ENCODE assay signal across 21 mouse cellular contexts in the genomic region with DNA sequence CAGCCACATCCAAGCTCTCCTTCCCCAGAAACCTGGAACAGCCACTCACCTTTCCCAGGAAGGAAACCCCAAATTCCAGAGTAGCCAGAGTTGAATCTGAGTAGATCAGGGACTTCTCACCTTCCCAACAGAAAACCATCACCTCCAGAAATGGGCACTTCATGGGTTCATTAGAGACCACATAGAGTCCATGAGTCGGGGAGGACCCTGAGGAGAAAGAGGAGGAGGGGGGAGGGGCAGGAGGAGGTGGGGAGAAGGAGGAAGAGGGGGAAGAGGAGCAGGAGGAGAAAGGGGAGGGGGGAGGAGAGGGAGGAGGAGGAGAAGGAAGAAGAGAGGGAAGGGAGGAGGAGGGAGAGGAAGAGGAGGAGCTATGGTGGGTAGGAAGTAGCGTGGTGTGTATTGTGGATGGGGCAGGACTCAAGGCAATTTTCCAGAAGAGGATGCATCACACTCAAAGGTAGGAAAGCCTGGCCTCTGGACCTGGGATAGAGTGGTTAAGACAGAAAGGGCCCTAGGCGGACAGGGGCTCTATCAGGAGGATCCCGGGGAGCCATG. TPM values are rescaled to one million over a fixed set of nuclear protein-coding genes. Genes with fewer than 3 reads are reported as not detected.
A peak's percentile ranks its signal among the peaks of the same experiment; 100 is the strongest.
DNase-seq lines count a peak whose midpoint lies in the region; TF ChIP-seq lines count a peak whose summit lies in the region.
"Had no signal": no experiment of that assay in that cellular context is flagged by ENCODE, and none has a peak within 500 bp of the region (broad histone marks: within the 10 kb centered on the region; RNA-seq: fewer than 3 reads in every experiment).

No protein-coding gene starts in this region.

- peak; percentile 67 for DNase-seq in 416B (ENCODE audit: low read depth)
- peak; percentile 18 for DNase-seq in MEL (ENCODE audit: low read depth, low spot score)
- DNase-seq in kidney, adult 9 months, result no peak
- DNase-seq in gastrocnemius, adult 18-20 months (ENCODE audit: low spot score), result no peak
- DNase-seq in lung, postnatal 25 days (ENCODE audit: low spot score), result no peak
- DNase-seq: adrenal gland, adult 8-10 months; adrenal gland, postnatal 14 days; cerebellum, adult 11 months; cerebellum, adult 2 months; cerebellum, adult 9-10 months; cerebellum, postnatal 10 days; cerebellum, postnatal 25 days had no signal

- no peak for TF ChIP-seq CTCF in MEL (IDR thresholded peaks at IDR 0.05 in 2 of 3, conservative IDR thresholded peaks at IDR 0.05 in 1 of 3; ENCODE audit: control insufficient read depth in 1 of 3, insufficient read depth in 1 of 3, low read depth in 2 of 3, low read length in 3 of 3, poor library complexity in 1 of 3, severe bottlenecking in 1 of 3)
- TF ChIP-seq CTCF in bone marrow macrophage, adult 2 months (IDR thresholded peaks at IDR 0.05; ENCODE audit: low read depth, low read length), result no peak

- peak overlapping the region; percentile 20 to 46 for H3K4me3 ChIP-seq in MEL (ENCODE audit: control insufficient read depth in 1 of 2, insufficient read depth in 1 of 2, low read depth in 2 of 2, low read length in 2 of 2)
- peak overlapping the region; percentile 43 for H3K4me3 ChIP-seq in bone marrow macrophage, adult 2 months (ENCODE audit: insufficient read depth, low read length)
- H3K4me3 ChIP-seq: embryonic facial prominence, embryonic 10.5 days; embryonic facial prominence, embryonic 12.5 days had no signal

- no peaks in the 10 kb centered on the region for H3K79me2 ChIP-seq in MEL (ENCODE audit: control insufficient read depth, insufficient read depth, low read length, poor library complexity)

- no peak for TF ChIP-seq POLR2A in MEL (IDR thresholded peaks at IDR 0.05; ENCODE audit: control insufficient read depth in 1 of 2, insufficient read depth in 1 of 2, low read depth in 1 of 2, low read length in 2 of 2, poor library complexity in 1 of 2)
- TF ChIP-seq POLR2A in bone marrow macrophage, adult 2 months (IDR thresholded peaks at IDR 0.05; ENCODE audit: borderline replicate concordance, low read depth, low read length), result no peak

- H3K4me1 ChIP-seq in MEL (ENCODE audit: control insufficient read depth in 1 of 2, insufficient read depth in 2 of 2, low read length in 2 of 2), result peaks cover 2 to 15% of the 10 kb centered on the region in 2 experiments
- no peaks in the 10 kb centered on the region for H3K4me1 ChIP-seq in bone marrow macrophage, adult 2 months (ENCODE audit: control insufficient read depth, insufficient read depth, low read length)
- H3K4me1 ChIP-seq: embryonic facial prominence, embryonic 12.5 days had no signal

- no peak for TF ChIP-seq RAD21 in MEL (IDR thresholded peaks at IDR 0.05; ENCODE audit: low read depth, low read length)

- TF ChIP-seq EP300 in MEL (IDR thresholded peaks at IDR 0.05; ENCODE audit: low read depth in 1 of 2, low read length in 2 of 2), result no peak

- H3K9ac ChIP-seq in MEL (ENCODE audit: control insufficient read depth, low read depth, low read length, poor library complexity, severe bottlenecking), result peak overlapping the region; percentile 3; the same call in 1 of the 2 replicates
- H3K9ac ChIP-seq: embryonic facial prominence, embryonic 12.5 days had no signal

- H3K9me3 ChIP-seq in MEL (replicated peaks; ENCODE audit: insufficient read depth, low read length), result no peaks in the 10 kb centered on the region
- H3K9me3 ChIP-seq: embryonic facial prominence, embryonic 10.5 days; embryonic facial prominence, embryonic 12.5 days; G1E had no signal

- no peaks in the 10 kb centered on the region for H3K27me3 ChIP-seq in MEL (ENCODE audit: control insufficient read depth in 1 of 2, insufficient read depth in 2 of 2, low read length in 2 of 2)
- H3K27me3 ChIP-seq: embryonic facial prominence, embryonic 12.5 days; Patski had no signal

- H3K36me3 ChIP-seq in MEL (ENCODE audit: control insufficient read depth in 1 of 2, insufficient read depth in 2 of 2, low read length in 2 of 2), result peaks cover 0 to 3% of the 10 kb centered on the region in 2 experiments; a peak in 2 of 4 replicates
- H3K36me3 ChIP-seq: embryonic facial prominence, embryonic 10.5 days; embryonic facial prominence, embryonic 12.5 days; G1E had no signal

- H3K27ac ChIP-seq in MEL (ENCODE audit: control insufficient read depth, low read depth, low read length), result no peak overlapping the region
- H3K27ac ChIP-seq in bone marrow macrophage, adult 2 months (ENCODE audit: insufficient read depth, low read depth, low read length), result no peak overlapping the region
- H3K27ac ChIP-seq: embryonic facial prominence, embryonic 12.5 days had no signal

TF ChIP-seq in MEL, 35 proteins besides CTCF, POLR2A, EP300 and RAD21:
- TF ChIP-seq NRF1 (IDR thresholded peaks at IDR 0.05; ENCODE audit: insufficient read depth, low read depth, low read length, poor library complexity, severe bottlenecking) (no peak), MAZ (IDR thresholded peaks at IDR 0.05; ENCODE audit: low read depth, low read length) (peak; percentile 65; the same call in 1 of the 2 replicates)

RNA-seq across cellular contexts. Expression of a gene that starts 3.7 kb away (rescaled TPM):
- total RNA-seq in MEL (2012; rRNA removed), result 1.7 and 2.0 TPM in 2 replicates
- 1 to 10 TPM in 1 of 2 experiments, not detected in 1; 2.1 TPM for polyA plus RNA-seq in MEL (2012; ENCODE audit: insufficient read depth in 1 of 2, insufficient read length in 2 of 2, low read depth in 1 of 2, low replicate concordance in 2 of 2, missing spikeins in 1 of 2)
- not detected in 2 replicates for polyA plus RNA-seq in bone marrow macrophage, adult 2 months (2012; ENCODE audit: insufficient read depth, insufficient read length, missing spikeins)
- under 1 TPM in 1 of 2 experiments, not detected in 1; 0.12 TPM for total RNA-seq in gastrocnemius, adult 18-20 months (2021)
- total RNA-seq: adrenal gland, postnatal 14 days had no signal
- polyA plus RNA-seq: activated CD4-positive, CD25-positive, alpha-beta regulatory T cell, adult 4 months; embryonic facial prominence, embryonic 14.5 days had no signal

RNA-seq across cellular contexts. Expression of a gene that starts 25.3 kb away (rescaled TPM):
- total RNA-seq in MEL (2012; rRNA removed), result not detected in 2 replicates
- polyA plus RNA-seq in MEL (2012; ENCODE audit: insufficient read depth in 1 of 2, insufficient read length in 2 of 2, low read depth in 1 of 2, low replicate concordance in 2 of 2, missing spikeins in 1 of 2), result not detected
- polyA plus RNA-seq in bone marrow macrophage, adult 2 months (2012; ENCODE audit: insufficient read depth, insufficient read length, missing spikeins), result not detected in 2 replicates
- 10 to 100 TPM; 72.6 to 80.4 TPM for total RNA-seq in gastrocnemius, adult 18-20 months (2021)
- polyA plus RNA-seq: activated CD4-positive, CD25-positive, alpha-beta regulatory T cell, adult 4 months; forebrain, embryonic 11.5 days; forebrain, embryonic 16.5 days; G1E had no signal

RNA-seq across cellular contexts. Expression of a gene that starts 27.4 kb away (rescaled TPM):
- total RNA-seq in MEL (2012; rRNA removed), result 19.3 and 23.1 TPM in 2 replicates
- polyA plus RNA-seq in MEL (2012; ENCODE audit: insufficient read depth in 1 of 2, insufficient read length in 2 of 2, low read depth in 1 of 2, low replicate concordance in 2 of 2, missing spikeins in 1 of 2), result 10 to 100 TPM in 1 of 2 experiments, not detected in 1; 48.8 TPM
- 19.2 and 22.6 TPM in 2 replicates for polyA plus RNA-seq in bone marrow macrophage, adult 2 months (2012; ENCODE audit: insufficient read depth, insufficient read length, missing spikeins)
- 1 to 10 TPM; 8.1 TPM for total RNA-seq in gastrocnemius, adult 18-20 months (2021)

RNA-seq across cellular contexts. Expression of a gene that starts 40.7 kb away (rescaled TPM):
- 4.6 and 5.5 TPM in 2 replicates for total RNA-seq in MEL (2012; rRNA removed)
- 1 to 10 TPM in 1 of 2 experiments, not detected in 1; 9.1 TPM for polyA plus RNA-seq in MEL (2012; ENCODE audit: insufficient read depth in 1 of 2, insufficient read length in 2 of 2, low read depth in 1 of 2, low replicate concordance in 2 of 2, missing spikeins in 1 of 2)
- not detected in 2 replicates for polyA plus RNA-seq in bone marrow macrophage, adult 2 months (2012; ENCODE audit: insufficient read depth, insufficient read length, missing spikeins)
- total RNA-seq in gastrocnemius, adult 18-20 months (2021), result 1 to 10 TPM; 1.2 to 1.6 TPM
- polyA plus RNA-seq: activated CD4-positive, CD25-positive, alpha-beta regulatory T cell, adult 4 months; cerebellum, adult 2 months had no signal

Comparison
In these comparisons a context has a peak if more than half of its experiments do, and no peak if none do; other contexts are left out.
1. DNase-seq: peak in 416B (single experiment) and MEL (single experiment); none in kidney, adult 9 months (single experiment), gastrocnemius, adult 18-20 months (single experiment) and lung, postnatal 25 days (single experiment).
2. RNA of a gene that starts 25.3 kb away (total RNA-seq): 72.6 to 80.4 TPM in gastrocnemius, adult 18-20 months; not detected in MEL; every median in the first group is over 10 times any median in the second.